Mouse (Mus musculus) right cerebral cortex, postnatal 4 days (tissue): ENCODE results near the gene Ssna1.

Experiments used
- DNase-seq: peaks from one replicate; pipeline ENCODE4 v3.0.0-alpha.2; 2022

The Ssna1 gene

DNA sequence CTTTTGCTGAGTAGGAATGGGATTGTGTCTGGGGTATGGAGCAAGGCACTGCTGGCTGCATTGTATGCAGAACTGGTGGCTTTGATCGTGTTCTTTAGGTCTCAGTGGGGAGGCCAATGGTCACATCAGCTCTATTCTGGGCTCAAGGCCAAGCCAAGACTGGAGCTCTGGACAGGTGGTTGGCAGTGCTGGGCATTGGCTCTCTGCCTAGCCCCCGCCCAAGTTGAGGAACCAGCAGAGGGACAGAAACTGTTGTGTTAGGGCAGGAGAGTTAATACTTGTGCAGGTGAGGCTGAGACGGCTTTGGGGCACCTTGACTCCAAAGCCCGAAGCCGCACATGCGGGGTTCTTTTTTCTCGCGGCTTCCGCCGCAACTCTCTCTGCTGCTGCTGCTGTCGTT is 17.4 kb upstream of the Ssna1 start, which contains the start of gene Lrrc26:
Gene Lrrc26, plus strand, starts transcription at position 265 of the 400 bp plus-strand sequence.
- no peak for DNase-seq

DNA sequence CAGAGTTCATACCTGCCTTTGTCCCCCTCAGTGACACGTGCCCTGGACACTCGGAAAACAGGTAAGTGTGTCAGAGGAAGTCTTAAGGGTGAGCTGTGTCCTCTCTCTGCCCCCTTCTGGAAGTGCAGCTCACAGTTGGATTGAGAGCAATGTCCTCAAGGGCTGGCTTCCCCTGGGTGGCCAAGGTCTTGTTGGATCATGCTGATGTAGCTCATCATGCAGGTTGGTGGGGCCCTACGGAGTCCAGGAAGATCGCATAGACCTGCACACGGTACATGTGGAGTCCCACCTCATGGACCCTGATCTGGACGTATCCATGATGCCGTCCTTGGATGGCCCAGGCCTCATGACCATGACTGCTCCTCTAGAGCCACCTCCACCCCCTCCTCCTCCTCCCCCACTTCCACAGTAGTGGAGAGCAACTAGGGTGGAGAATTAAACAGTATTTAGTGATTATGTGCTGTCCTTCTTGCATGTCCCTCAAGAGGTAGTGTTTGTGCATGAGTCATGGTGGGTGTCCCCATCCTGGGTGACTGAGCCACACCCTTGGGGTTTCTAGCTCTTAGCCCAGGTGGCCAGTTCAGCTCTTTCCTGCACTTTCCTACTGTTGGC is 16.6 kb upstream of the Ssna1 start:
- no peak for DNase-seq

DNA sequence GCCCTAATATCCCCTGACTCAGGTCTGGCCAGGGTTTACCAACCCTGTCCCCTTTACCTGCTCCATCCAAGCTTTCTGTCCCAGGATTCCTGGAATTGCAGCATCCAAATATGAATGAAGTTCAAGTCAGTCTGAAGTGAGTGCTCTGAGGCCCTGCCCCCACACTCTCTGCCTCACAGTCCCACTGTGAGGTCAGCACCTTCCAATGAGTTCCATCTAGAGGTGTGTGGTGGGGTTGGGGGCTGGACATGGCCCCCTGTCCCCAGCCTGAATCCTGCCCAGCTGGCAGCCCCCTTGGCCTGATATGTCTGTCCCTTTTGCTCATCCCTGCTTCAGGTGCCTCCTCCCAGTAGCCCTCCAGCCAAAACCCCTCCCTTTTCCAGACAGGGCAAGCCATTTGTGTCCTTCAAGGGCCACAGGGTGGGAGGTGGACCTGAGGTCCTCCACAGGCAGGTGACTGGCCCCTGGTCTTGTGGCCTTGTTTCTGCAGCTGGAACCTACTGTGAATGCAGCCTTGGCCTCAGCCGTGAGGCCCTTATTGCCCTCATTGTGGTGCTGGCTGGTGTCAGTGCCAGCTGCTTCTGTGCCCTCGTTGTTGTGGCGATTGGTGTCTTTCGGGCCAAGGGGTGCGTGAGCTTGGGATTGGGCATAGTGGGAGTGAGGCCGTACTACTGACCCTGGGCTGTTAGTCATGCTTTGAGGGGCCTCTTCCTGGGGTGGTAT is 15.8 kb upstream of the Ssna1 start, which contains the start of gene Tmem210:
Gene Tmem210, plus strand, starts transcription at position 219 of the 723 bp plus-strand sequence.
- no peak for DNase-seq

DNA sequence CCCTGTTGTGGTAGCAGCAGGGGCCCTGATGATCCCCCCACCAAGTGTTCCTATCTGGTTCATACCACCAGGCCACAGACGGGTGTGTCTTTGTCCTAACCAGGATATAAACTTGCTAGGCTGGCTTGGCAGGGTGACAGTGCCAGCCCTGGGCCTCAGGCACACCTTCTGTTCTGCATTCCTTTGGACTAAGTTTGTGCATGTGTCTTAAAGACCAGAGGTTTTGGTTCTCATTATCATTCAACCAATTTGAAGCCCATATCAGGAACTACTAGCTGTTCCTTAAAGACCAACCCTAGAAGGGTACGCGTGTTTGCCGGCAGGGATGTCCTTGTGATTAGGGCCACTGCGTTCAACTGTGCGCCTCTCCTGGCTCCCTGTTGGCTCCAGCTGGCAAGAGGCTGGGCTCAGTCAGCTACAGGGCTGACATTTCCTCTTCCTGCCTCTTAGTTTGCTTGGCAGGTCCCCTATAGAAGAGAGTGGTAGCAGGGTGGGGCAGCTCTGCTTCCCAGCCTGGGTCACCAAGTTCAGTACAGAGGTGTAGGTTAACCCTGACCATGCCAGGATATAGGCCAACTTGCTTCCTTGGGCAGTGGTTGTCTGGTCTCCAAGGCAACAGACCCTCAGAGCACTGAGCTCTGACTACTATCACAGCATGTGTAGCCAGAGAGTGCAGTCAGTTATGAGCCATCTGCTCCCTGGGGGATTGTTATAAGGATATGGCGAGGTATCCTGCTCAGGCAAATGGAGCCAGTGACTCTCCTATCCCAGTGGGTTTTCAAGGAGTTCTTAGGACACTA is 14.8 kb upstream of the Ssna1 start:
- no peak for DNase-seq

DNA sequence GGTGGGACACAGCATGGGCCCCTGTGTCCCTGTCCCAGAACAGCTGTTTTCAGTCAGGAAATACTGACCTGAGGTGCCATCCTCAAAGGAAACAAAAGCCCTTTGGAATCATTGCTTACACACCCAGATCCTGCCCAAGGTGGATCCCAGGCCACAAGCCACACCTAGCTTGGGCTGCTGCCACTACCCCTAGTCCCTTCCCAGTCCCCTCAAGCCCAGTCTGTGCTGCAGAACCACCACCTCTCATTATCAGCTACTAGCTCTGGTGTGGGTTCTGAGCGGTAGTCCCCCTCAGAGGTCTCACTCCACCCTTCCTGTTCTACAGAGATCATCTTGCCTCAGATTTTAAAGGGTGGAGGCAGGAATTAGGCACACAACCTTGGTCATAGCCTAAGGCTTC is 14.1 kb upstream of the Ssna1 start:
- DNase-seq: no peak

DNA sequence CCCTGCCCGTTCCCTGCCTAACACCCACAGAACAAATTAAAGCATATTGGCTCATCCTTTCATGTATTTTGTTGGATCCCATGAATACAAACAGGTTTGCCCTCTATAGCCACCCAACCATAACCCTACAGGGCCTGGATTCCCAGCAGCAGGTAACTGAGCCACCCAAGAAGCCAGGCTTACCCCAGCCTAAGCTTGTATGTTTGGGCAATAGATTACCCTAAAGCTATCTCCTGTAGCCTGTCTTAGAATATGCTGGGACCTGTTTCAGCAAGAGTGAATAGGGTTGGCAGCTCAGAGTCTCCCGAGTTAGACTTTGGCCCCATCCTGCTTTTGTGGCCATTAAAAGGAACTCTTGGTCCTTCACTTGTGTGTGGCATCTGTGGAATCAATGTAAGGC is 13.3 kb upstream of the Ssna1 start:
- no peak for DNase-seq

DNA sequence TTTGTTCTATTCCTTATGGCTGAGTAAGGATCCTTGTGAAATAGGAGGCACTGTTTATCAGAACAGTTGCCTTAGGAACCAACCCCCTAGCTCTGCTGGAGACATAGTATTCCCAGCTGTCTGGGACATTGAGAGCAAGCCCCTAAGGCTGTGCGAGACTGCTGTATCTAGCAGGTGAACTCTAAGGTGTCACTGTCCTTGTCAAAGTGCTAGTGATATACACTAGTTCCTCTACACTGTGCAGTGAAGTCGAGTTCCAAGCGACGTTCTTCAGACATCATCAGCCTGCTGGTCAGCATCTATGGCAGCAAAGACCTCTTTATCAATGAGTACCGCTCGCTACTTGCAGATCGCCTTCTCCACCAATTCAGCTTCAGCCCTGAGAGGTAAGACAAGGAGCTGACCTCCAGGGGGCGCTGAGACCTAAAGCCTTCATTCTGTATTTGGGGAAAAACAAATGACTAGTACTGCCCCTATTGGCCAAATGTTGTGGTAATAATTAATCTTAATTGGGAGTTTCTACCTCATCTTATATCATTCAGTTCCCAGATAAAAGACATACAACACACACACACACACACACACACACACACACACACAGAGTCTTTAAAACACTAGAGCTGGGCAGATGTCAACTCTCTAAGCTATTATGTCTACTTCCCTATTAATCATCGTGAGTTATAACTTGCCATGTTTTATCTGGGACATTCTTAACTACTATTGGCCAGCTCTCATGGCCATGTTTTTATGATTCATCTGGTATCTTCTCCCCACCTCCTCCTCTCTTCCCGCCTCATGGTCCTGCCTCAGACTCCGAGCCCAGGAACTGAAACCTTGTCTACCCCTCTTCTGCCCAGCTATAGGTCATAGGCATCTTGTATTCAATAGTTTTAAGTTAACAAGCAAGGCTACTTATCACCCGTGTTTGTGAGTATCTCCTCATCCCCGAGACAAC is 7.0 kb upstream of the Ssna1 start:
- DNase-seq: peak; percentile 88

DNA sequence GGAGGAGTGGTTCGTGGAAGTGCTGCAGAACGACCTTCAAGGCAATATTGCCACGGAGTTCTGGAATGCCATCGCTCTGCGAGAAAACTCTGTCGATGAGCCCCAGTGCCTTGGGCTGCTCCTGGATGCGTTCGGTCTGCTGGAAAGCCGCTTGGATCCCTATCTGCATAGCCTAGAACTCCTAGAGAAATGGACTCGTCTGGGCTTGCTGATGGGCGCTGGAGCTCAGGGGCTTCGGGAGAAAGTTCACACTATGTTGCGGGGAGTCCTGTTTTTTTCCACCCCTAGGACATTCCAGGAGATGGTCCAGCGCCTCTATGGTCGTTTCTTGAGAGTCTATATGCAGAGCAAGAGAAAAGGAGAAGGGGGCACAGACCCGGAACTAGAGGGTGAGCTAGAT is 772 bp upstream of the Ssna1 start:
- DNase-seq: no peak

DNA sequence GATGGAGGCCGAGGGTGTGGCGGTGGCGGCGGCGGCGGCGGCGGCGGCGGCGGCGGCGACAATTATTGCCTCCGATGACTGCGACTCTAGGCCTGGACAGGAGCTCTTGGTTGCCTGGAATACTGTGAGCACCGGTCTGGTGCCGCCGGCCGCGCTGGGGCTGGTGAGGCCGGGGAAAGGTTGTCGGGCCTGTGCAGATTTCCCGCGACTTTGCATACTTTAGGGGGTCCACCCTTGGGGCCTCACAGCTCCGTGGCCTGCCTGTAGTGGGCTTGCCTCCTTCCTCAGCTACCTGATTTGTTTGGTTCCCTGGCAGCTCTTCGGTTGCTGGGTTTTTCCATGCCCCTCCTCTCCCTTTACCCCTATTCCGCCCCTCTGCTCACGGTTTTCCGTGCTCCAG is 277 bp upstream of the Ssna1 start:
- DNase-seq: no peak

DNA sequence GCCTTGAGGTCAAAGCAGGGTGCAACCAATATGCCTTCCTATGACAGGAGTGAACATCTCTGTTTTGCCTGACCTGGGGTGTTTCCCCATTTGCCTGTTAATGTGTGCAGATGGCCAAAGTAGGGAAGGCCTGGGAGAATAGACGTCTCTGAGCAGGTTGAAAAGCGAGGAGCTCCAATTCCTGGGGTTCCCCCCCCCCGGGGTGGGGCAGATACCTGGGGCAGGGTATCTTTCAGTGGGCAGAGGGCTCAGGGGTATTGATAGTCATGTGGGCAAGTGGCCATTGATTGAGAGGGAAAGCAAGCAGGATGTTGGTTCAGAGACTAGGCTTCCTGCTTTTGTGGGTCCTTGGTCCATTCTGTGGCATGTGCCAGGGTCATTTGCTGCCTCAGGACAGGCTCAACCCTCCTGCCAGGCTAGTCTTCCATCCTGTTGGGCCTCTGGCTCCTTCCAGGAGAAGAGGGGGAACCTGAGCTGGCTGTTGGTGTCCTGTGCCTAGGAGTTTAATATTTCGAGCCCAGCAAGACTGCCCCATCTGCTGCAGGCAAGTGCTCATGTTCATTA is 4.4 kb downstream of the Ssna1 start:
- no peak for DNase-seq

DNA sequence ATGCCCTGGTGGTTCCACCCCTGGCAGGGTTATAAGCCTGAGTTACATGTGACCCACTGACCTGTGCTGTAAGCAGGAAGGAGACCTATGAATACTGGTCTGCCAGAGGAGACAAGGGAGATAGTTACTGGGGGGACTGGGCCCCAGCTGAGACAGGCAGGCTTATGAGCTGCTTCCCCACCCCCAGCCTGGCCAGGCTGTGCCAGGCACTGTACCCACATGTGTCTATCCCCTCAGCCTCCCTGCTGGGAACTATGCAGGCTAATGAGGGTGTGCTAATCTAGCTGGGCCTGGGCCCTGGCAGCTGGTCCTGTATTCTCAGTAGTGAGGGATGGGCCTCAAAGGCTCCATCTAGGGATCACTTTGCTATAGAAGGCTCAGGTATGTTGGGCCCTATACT is 5.0 kb downstream of the Ssna1 start:
- DNase-seq: no peak

DNA sequence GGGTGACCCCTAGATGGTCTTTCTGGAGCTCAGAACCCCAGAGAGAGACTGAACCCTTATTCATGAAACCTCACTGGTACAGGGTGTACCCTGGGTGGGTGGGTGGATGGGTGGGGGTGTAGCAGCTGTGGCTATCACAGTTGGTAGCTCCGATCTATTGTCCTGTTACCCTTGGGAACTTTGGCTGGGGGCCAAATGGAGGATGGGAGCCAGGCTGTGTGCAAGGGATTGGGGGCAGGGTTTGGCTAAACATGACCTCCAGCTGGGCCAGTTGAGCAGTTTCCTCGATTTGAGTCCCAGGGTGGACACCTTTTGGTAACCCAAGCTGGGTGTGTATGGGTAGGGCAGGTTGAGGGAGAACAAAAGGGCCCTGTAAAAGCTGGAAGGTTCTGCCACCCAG is 5.5 kb downstream of the Ssna1 start:
- DNase-seq: no peak

DNA sequence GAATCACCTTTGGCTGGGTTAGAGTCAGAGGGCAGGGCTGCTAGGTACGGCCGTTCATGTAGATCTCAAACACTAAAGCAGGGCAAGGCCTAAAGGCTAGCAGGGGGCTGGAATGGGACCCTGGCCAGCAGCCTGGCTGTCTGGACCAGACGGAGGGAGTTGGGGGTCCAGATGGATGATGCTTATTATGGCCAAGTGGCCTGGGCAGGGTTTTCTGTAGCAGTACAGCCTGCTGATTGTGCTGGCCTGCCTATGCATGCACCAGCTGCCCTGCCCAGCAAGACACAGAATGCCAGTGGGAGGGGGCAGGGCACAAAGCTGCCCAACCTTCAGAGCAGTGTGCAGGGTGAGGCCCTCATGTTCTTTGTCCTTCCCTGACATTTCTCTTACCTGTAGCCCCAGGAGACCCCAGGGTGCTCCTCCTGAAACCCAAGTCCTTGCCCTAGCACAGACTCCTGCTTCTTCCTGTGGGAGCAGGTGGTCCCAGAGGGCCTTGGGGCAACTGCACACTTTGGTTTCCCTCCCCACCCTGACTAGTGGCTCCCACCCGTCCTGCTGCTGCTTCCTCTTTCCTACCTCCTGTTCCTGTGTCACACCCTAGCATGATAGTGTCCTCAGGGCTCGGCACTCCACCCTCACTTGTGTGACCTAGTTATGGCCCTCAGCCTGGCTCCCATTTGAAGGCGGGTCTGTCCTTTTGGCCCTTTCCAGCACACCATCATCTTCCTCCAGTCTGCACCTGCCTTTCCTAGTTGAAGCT is 6.2 kb downstream of the Ssna1 start:
- DNase-seq: no peak

DNA sequence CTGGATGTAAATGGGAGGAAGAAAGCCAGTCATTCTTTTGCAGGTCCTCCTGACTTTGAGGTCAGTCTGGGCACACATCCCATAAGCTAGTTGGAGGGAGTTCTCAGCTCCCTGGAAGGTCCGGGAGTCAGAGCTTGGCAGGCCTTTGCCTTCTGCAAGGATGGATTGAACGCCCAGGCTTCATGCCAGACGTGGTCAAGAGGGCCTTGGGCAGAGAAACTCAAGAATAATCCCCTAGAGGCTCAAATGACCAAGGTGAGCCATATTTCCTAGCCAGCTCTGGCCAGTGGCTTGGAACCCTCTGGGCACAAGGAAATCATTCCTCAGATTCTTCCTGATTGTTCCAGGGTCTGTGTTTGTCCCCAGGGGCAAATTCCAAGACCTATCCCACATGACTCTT is 7.4 kb downstream of the Ssna1 start:
- no peak for DNase-seq

DNA sequence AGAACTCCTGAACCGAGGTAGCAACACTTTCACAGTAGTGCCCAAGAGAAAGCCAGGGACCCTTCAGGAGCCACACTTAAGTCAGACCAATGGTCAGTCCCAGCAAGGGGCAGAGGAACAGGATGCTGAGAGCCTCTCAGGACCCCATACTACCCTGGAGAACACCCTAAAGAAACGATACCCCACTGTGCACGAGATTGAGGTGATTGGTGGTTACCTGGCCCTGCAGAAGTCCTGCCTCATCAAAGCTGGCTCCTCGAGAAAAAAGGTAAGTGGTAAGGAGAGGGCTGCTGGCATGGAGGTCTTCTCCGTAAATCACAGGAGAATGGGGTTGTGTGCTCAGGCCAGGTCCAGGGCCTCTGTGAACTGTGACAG is 8.0 kb downstream of the Ssna1 start:
- no peak for DNase-seq

DNA sequence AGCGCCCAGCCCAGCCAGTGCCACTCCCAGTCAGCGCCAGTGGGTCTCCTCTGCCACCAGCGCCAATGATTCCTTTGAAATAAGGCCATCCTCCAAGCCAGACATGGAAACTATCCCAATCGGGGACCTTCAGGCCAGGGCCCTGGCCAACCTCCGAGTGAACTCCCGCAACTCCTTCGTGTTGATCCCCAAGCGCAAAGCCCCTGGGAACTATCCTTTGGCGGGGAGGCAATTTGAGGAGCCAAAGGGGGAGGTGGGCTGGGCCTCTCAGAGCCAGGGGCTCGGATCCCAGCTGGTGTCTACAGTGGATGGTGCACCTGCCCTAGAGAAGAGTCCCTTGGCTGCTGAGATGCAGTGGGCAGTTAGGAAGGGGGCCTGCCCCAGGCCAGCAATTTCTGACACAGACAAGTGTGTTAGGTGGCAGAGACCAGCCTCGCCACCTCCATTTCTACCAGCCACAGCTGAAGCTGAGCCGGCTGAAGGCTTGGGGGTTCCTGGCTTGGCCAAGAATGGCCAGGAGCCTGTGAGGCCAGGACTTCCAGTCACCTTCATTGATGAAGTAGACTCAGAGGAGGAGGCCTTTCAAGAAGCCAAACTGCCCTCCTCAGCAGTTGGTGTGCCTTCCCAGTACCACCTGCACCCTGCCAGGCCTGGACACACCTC is 8.5 kb downstream of the Ssna1 start:
- no peak for DNase-seq

DNA sequence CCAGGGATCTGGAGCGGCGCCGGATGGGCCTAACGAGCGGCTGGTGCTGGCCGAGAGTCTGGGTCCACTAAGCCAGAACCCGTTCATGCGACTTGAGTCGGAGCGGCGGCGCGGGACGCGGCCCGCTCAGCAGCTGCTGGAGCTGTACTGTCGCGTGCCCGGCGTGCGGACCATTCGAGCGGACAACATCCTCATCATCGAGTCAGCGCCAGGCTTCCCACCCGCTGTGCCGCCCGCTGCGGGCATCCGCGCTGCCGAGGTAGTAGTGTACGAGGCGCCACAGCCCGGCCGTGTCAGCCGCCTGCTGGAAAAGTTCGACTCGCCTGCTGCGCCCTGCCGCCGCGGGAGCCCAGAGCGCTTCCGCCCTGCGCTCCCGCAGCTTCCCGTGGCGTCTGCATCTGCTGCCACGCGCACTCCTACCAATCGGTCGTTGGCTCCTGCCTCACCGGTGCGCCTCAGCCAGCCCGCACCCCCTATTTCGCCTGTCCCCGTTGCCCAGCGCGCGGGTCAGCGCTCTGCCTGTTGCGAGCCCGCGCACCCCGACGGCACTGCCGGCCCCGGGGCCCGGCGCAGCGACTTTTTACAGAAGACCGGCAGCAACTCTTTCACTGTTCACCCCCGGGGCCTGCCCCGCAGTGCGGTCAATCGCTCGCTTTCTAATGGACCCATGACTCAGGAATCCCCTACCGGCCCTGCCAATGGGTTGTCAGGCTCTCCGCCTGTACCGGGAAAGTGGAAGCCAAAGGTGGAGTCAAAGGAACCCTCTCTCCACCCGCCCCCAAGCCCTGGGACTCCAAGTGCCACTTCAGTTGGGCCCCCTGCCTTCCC is 9.2 kb downstream of the Ssna1 start:
- DNase-seq: no peak

DNA sequence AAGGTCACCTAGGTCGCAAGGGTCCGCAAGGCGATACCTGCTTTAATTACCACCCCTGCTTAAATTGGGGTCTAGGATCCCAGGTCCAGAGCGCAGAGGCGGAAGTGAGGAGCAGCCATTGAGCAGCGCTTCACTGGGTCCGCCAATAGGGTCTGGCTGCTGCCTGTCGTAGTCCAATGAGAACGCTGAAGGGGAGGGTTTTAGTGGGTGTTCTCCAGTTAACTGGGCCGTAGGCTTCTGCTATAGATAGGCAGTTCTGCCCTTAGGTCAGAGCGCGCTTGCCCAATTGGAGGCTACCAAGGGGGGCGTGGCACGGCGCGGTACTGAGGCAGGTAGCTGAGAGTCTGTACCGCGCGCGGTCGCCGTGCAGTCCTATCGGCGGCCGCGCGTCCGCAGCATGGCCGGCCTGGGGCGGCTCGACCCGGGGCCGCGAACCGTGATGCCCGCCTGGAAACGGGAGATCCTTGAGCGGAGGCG is 9.9 kb downstream of the Ssna1 start, which contains the start of gene Tprn:
Gene Tprn, plus strand, starts transcription at position 328 of the 477 bp plus-strand sequence.
- DNase-seq: peak; percentile 87

DNA sequence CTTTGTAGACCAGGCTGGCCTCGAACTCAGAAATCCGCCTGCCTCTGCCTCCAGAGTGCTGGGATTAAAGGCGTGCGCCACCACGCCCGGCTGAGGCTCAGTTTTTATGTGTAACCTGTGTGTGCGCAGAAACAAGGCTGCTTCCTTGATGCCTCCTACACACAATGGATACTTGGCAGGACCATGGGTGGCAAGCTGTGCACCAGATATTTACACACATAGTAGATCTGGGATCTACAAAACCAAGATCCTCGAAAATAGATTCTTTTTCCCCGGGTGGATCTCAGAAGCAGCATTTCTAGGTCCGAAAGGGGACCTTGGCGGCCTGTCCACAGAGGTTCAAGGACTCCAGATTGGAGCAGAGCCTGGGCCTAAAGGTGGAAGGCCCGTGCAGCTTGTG is 10.4 kb downstream of the Ssna1 start:
- no peak for DNase-seq

DNA sequence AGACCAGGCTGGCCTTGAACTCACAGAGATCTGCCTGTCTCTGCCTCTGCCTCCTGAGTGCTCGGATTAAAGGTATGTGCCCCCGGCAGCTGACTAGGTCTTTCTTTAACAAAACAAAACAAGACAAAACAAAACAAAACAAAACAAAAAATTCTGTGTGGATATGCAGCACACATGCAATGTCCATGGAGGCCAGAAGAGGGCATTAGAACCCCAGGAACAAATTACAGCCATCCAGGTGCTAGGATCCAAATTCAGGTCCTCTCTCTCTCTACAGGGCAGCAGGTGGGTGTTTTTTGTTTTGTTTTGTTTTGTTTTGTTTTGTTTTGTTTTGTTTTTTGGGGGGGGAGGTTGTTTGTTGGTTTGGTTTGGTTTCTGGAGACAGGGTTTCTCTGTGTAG is 13.4 kb downstream of the Ssna1 start:
- no peak for DNase-seq
